Comparison of ENCODE assay signal across 18 mouse cellular contexts in the genomic region with DNA sequence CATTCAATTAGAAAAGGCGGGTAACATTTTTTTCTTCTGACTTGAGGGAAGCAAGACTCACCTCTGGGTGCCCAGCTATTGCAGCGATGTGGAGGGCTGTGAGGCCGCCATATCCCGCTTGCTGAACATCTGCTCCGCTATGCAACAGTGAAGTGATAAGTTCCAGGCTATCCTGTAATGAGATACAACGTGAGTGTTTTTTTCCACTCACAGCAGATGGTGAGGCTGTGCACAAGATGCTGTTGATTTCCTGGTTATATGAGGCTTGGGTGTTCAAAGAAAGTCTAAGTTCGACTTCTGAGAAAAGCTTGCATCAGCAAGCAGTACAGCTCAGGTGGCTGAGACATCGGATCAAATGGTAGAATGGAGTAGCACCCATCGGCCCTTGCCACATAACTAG. TPM values are rescaled to one million over a fixed set of nuclear protein-coding genes. Genes with fewer than 3 reads are reported as not detected.
DNase-seq lines count a peak whose midpoint lies in the region.
"Had no signal": no experiment of that assay in that cellular context is flagged by ENCODE, and none has a peak within 500 bp of the region (broad histone marks: within the 10 kb centered on the region; RNA-seq: fewer than 3 reads in every experiment).

No protein-coding gene starts in this region.

- peak; percentile 3 for DNase-seq in left cerebral cortex, adult 11 months (ENCODE audit: low spot score)
- no peak for DNase-seq in left cerebral cortex, postnatal 4 days
- DNase-seq in layer of hippocampus, adult 18-20 months (ENCODE audit: low spot score in 2 of 2) = peak; percentile 25 to 55
- peak; percentile 24 to 25 for DNase-seq in left cerebral cortex, postnatal 14 days (ENCODE audit: low spot score in 2 of 2)
- DNase-seq in telencephalon, adult 2 months (ENCODE audit: low read depth, low spot score) = peak; percentile 63
- no peak for DNase-seq in thymus, postnatal 4 days
- no peak for DNase-seq in kidney, adult 18-20 months
- no peak for DNase-seq in heart, adult 9 months (ENCODE audit: low spot score in 2 of 2)
- DNase-seq: adrenal gland, postnatal 25 days; cerebellum, adult 9-11 months; gastrocnemius, postnatal 25 days; heart, postnatal 4 days; kidney, adult 2 months; kidney, postnatal 14 days; liver; lung, adult 18-20 months; lung, postnatal 36 days had no signal

- intact Hi-C loops in left cerebral cortex, postnatal 4 days (cut with DNase I) = no loop called here
- intact Hi-C loops in left cerebral cortex, postnatal 14 days (cut with DNase I) = no loop called here

RNA-seq across cellular contexts. Expression of a gene that starts 25.0 kb away (rescaled TPM):
- not detected for total RNA-seq in left cerebral cortex, postnatal 4 days (2021)
- under 1 TPM; 0.45 to 0.61 TPM for total RNA-seq in layer of hippocampus, adult 18-20 months (2021)
- total RNA-seq in left cerebral cortex, postnatal 14 days (2021) = under 1 TPM; 0.42 to 0.48 TPM
- total RNA-seq: adrenal gland, postnatal 25 days; gastrocnemius, postnatal 25 days; midbrain, postnatal 0 days had no signal

Comparison
In these comparisons a context has a peak if more than half of its experiments do, and no peak if none do; other contexts are left out.
1. DNase-seq: peak in left cerebral cortex, adult 11 months (single experiment), layer of hippocampus, adult 18-20 months (2 of 2), left cerebral cortex, postnatal 14 days (2 of 2) and telencephalon, adult 2 months (single experiment); none in left cerebral cortex, postnatal 4 days (single experiment), thymus, postnatal 4 days (single experiment), kidney, adult 18-20 months (single experiment) and heart, adult 9 months (0 of 2).